Mouse (Mus musculus) erythroblast, embryonic 14.5 days (primary cell): ENCODE results near the gene Hoxb1.

ENCODE experiments used
- GATA1 ChIP-seq: IDR thresholded peaks from 2 replicates; pipeline ENCODE4 v1.6.1; 2012; ENCODE audit warnings: low read length, inconsistent platforms, mixed read lengths
- TAL1 ChIP-seq: IDR thresholded peaks from 3 replicates; pipeline ENCODE4 v1.6.1; 2012; ENCODE audit warnings: low read length, inconsistent platforms, mixed read lengths

DNA sequence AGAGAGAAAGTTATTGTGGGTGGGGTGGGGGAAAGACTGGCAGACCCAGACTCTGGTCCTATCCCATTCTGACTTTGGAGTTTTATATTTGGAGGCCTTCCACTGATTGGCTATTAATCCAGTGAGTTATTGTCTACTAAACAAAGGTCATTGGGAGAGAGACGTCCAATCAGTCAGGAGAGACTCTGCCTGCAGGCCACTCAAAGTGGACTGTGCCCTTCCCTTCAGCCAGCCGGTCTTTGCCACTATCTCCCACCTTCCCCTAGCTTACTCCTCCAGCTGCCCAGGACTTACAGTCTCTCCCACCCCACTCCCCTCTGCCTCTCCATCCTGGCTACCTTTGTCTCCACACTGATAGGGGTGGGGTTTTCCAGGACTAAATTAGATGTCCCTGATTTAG is 29.0 kb upstream of the Hoxb1 start:
- no peak for TF ChIP-seq TAL1
- no peak for TF ChIP-seq GATA1
